Mouse (Mus musculus): ENCODE measurements at regions not wholly inside any gene's neighbourhood (a gene's known extent, or its start where the extent isn't known, plus 50 kb on each side); places are given as distances from the start of the nearest gene placed in this dataset.

- TF ChIP-seq CTCF (IDR thresholded peaks at IDR 0.05; ENCODE audit: low read depth, low read length) (no peak), POLR2A (IDR thresholded peaks at IDR 0.05; ENCODE audit: insufficient read depth, low read length) (no peak), EP300 (IDR thresholded peaks at IDR 0.05; ENCODE audit: insufficient read depth, low read depth, low read length) (no peak)
- no peaks in the 10 kb centered on the region for H3K36me3 ChIP-seq (ENCODE audit: control insufficient read depth, insufficient read depth, low read length, poor library complexity, severe bottlenecking)
- no peak overlapping the region for H3K27ac ChIP-seq (ENCODE audit: insufficient read depth, low read length)
- H3K9me3 ChIP-seq (replicated peaks; ENCODE audit: control insufficient read depth, insufficient read depth, low read length, poor library complexity, severe bottlenecking) = no peaks in the 10 kb centered on the region
- no peaks in the 10 kb centered on the region; the same call in 1 of the 2 replicates for H3K27me3 ChIP-seq (ENCODE audit: control insufficient read depth, insufficient read depth, low read length, poor library complexity, severe bottlenecking)
- H3K4me3 ChIP-seq (ENCODE audit: low read depth, low read length) = no peak overlapping the region
- H3K9ac ChIP-seq (ENCODE audit: low read depth, poor library complexity, severe bottlenecking) = no peak overlapping the region
- no peaks in the 10 kb centered on the region for H3K4me1 ChIP-seq (ENCODE audit: control insufficient read depth, insufficient read depth, low read length)
Observed at GRCm38 (mm10) chr9:113566620-113567019, 141.4 kb downstream of the Pdcd6ip start.

GRCm38 (mm10) chr9:113553911-113554310 lies 154.1 kb downstream of the Pdcd6ip start:
- Histone ChIP-seq H3K9ac (ENCODE audit: low read depth, poor library complexity, severe bottlenecking) (no peak overlapping the region), H3K36me3 (ENCODE audit: control insufficient read depth, insufficient read depth, low read length, poor library complexity, severe bottlenecking) (no peaks in the 10 kb centered on the region), H3K27me3 (ENCODE audit: control insufficient read depth, insufficient read depth, low read length, poor library complexity, severe bottlenecking) (no peaks in the 10 kb centered on the region), H3K4me1 (ENCODE audit: control insufficient read depth, insufficient read depth, low read length) (no peaks in the 10 kb centered on the region), H3K9me3 (replicated peaks; ENCODE audit: control insufficient read depth, insufficient read depth, low read length, poor library complexity, severe bottlenecking) (no peaks in the 10 kb centered on the region), H3K27ac (ENCODE audit: insufficient read depth, low read length) (no peak overlapping the region), H3K4me3 (ENCODE audit: low read depth, low read length) (no peak overlapping the region)
- no peak for TF ChIP-seq POLR2A (IDR thresholded peaks at IDR 0.05; ENCODE audit: insufficient read depth, low read length)
- TF ChIP-seq CTCF (IDR thresholded peaks at IDR 0.05; ENCODE audit: low read depth, low read length) = no peak
- TF ChIP-seq EP300 (IDR thresholded peaks at IDR 0.05; ENCODE audit: insufficient read depth, low read depth, low read length) = no peak

- no peak overlapping the region for H3K9ac ChIP-seq (ENCODE audit: low read depth, poor library complexity, severe bottlenecking)
- no peak for TF ChIP-seq EP300 (IDR thresholded peaks at IDR 0.05; ENCODE audit: insufficient read depth, low read depth, low read length)
- no peak for TF ChIP-seq POLR2A (IDR thresholded peaks at IDR 0.05; ENCODE audit: insufficient read depth, low read length)
- no peak for TF ChIP-seq CTCF (IDR thresholded peaks at IDR 0.05; ENCODE audit: low read depth, low read length)
- no peaks in the 10 kb centered on the region for H3K9me3 ChIP-seq (replicated peaks; ENCODE audit: control insufficient read depth, insufficient read depth, low read length, poor library complexity, severe bottlenecking)
- no peaks in the 10 kb centered on the region for H3K4me1 ChIP-seq (ENCODE audit: control insufficient read depth, insufficient read depth, low read length)
- H3K27me3 ChIP-seq (ENCODE audit: control insufficient read depth, insufficient read depth, low read length, poor library complexity, severe bottlenecking) = no peaks in the 10 kb centered on the region
- no peak overlapping the region for H3K4me3 ChIP-seq (ENCODE audit: low read depth, low read length)
- H3K27ac ChIP-seq (ENCODE audit: insufficient read depth, low read length) = no peak overlapping the region
- H3K36me3 ChIP-seq (ENCODE audit: control insufficient read depth, insufficient read depth, low read length, poor library complexity, severe bottlenecking) = no peaks in the 10 kb centered on the region
Observed at GRCm38 (mm10) chr9:113547458-113547857, 160.6 kb downstream of the Pdcd6ip start.

- Histone ChIP-seq H3K27ac (ENCODE audit: insufficient read depth, low read length) (no peak overlapping the region), H3K9me3 (replicated peaks; ENCODE audit: control insufficient read depth, insufficient read depth, low read length, poor library complexity, severe bottlenecking) (no peaks in the 10 kb centered on the region), H3K4me1 (ENCODE audit: control insufficient read depth, insufficient read depth, low read length) (no peaks in the 10 kb centered on the region), H3K9ac (ENCODE audit: low read depth, poor library complexity, severe bottlenecking) (no peak overlapping the region), H3K4me3 (ENCODE audit: low read depth, low read length) (no peak overlapping the region), H3K27me3 (ENCODE audit: control insufficient read depth, insufficient read depth, low read length, poor library complexity, severe bottlenecking) (no peaks in the 10 kb centered on the region), H3K36me3 (ENCODE audit: control insufficient read depth, insufficient read depth, low read length, poor library complexity, severe bottlenecking) (no peaks in the 10 kb centered on the region)
- peak; percentile 32 for TF ChIP-seq CTCF (IDR thresholded peaks at IDR 0.05; ENCODE audit: low read depth, low read length)
- no peak for TF ChIP-seq POLR2A (IDR thresholded peaks at IDR 0.05; ENCODE audit: insufficient read depth, low read length)
Observed at GRCm38 (mm10) chr9:113528586-113528985, 179.5 kb downstream of the Pdcd6ip start.

- Histone ChIP-seq H3K27ac (ENCODE audit: insufficient read depth, low read length) (no peak overlapping the region), H3K9ac (ENCODE audit: low read depth, poor library complexity, severe bottlenecking) (no peak overlapping the region), H3K4me1 (ENCODE audit: control insufficient read depth, insufficient read depth, low read length) (no peaks in the 10 kb centered on the region), H3K9me3 (replicated peaks; ENCODE audit: control insufficient read depth, insufficient read depth, low read length, poor library complexity, severe bottlenecking) (no peaks in the 10 kb centered on the region), H3K27me3 (ENCODE audit: control insufficient read depth, insufficient read depth, low read length, poor library complexity, severe bottlenecking) (no peaks in the 10 kb centered on the region), H3K4me3 (ENCODE audit: low read depth, low read length) (no peak overlapping the region), H3K36me3 (ENCODE audit: control insufficient read depth, insufficient read depth, low read length, poor library complexity, severe bottlenecking) (no peaks in the 10 kb centered on the region)
- TF ChIP-seq POLR2A (IDR thresholded peaks at IDR 0.05; ENCODE audit: insufficient read depth, low read length) (no peak), EP300 (IDR thresholded peaks at IDR 0.05; ENCODE audit: insufficient read depth, low read depth, low read length) (no peak), CTCF (IDR thresholded peaks at IDR 0.05; ENCODE audit: low read depth, low read length) (no peak)
Observed at GRCm38 (mm10) chr9:113524307-113524706, 183.8 kb downstream of the Pdcd6ip start.

- Histone ChIP-seq H3K9me3 (replicated peaks; ENCODE audit: control insufficient read depth, insufficient read depth, low read length, poor library complexity, severe bottlenecking) (no peaks in the 10 kb centered on the region), H3K27ac (ENCODE audit: insufficient read depth, low read length) (no peak overlapping the region), H3K4me3 (ENCODE audit: low read depth, low read length) (no peak overlapping the region), H3K36me3 (ENCODE audit: control insufficient read depth, insufficient read depth, low read length, poor library complexity, severe bottlenecking) (no peaks in the 10 kb centered on the region), H3K4me1 (ENCODE audit: control insufficient read depth, insufficient read depth, low read length) (no peaks in the 10 kb centered on the region), H3K9ac (ENCODE audit: low read depth, poor library complexity, severe bottlenecking) (no peak overlapping the region), H3K27me3 (ENCODE audit: control insufficient read depth, insufficient read depth, low read length, poor library complexity, severe bottlenecking) (no peaks in the 10 kb centered on the region)
- TF ChIP-seq CTCF (IDR thresholded peaks at IDR 0.05; ENCODE audit: low read depth, low read length) = no peak
- TF ChIP-seq POLR2A (IDR thresholded peaks at IDR 0.05; ENCODE audit: insufficient read depth, low read length) = no peak
- TF ChIP-seq EP300 (IDR thresholded peaks at IDR 0.05; ENCODE audit: insufficient read depth, low read depth, low read length) = no peak
Observed at GRCm38 (mm10) chr9:113523173-113523572, 184.9 kb downstream of the Pdcd6ip start.

Data from ES-Bruce4 (cell line).